Mouse (Mus musculus): ENCODE results near the gene Hspa4. TPM values are rescaled to one million over a fixed set of nuclear protein-coding genes. Genes with fewer than 3 reads are reported as not detected.
"Not testable (repeated sequence)": the region's sequence is repeated elsewhere in the genome, so short reads cannot be mapped to it uniquely, and the experiment has no call there.

Gene Hspa4
- polyA plus RNA-seq, 1 experiment from 2014 or later = 143 TPM

DNA sequence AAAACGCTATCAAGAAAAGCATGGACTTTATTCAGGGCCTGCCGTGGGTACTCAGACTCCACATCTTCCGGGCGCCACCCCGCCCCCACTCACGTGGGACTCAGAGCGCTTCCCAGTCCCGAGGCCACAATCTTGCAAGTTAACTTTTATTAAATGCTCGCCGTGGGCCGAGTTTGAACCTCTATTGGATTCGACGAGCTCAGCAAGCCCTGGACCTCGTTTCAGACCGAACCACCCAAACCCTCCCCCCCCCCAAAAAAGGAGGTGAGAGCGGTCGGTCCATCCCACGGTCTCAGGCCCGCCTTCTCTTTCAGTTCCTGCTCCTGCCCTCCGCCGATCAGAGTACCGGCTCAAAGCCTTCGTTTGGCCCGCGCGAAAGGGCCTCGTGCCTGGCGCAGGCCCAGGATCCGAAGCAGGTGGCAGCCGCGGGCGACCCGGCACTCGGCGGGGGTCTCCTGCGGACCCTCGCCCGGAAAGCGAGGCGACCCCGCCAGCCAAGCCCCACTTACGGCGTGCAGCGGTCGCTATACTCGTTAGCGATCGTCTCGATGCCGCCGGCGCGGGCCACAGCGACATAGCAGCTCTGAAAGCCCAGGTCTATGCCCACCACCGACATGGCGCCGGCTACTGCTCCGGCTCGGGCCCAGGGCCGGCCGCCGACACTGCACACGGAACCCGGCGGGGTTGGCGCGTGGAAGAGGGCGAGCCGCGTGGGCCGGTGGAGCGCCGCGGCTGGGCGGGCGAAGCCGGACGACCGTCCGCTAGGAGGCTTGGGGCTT is 517 bp downstream of the Hspa4 start:
- WGBS = under 1% methylated on average over 80 of the region's 80 CpGs
- Histone ChIP-seq H3K27me3 (ENCODE audit: low read depth, poor library complexity, severe bottlenecking) (no peaks in the 10 kb centered on the region), H3K4me3 (peak overlapping the region; percentile 100), H3K27ac (peak overlapping the region; percentile 94), H3K9me3 (replicated peaks) (no peaks in the 10 kb centered on the region), H3K36me3 (peaks cover 37% of the 10 kb centered on the region), H3K4me1 (peaks cover 23% of the 10 kb centered on the region)
- peak; percentile 68 for DNase-seq (ENCODE audit: low spot score)

DNA sequence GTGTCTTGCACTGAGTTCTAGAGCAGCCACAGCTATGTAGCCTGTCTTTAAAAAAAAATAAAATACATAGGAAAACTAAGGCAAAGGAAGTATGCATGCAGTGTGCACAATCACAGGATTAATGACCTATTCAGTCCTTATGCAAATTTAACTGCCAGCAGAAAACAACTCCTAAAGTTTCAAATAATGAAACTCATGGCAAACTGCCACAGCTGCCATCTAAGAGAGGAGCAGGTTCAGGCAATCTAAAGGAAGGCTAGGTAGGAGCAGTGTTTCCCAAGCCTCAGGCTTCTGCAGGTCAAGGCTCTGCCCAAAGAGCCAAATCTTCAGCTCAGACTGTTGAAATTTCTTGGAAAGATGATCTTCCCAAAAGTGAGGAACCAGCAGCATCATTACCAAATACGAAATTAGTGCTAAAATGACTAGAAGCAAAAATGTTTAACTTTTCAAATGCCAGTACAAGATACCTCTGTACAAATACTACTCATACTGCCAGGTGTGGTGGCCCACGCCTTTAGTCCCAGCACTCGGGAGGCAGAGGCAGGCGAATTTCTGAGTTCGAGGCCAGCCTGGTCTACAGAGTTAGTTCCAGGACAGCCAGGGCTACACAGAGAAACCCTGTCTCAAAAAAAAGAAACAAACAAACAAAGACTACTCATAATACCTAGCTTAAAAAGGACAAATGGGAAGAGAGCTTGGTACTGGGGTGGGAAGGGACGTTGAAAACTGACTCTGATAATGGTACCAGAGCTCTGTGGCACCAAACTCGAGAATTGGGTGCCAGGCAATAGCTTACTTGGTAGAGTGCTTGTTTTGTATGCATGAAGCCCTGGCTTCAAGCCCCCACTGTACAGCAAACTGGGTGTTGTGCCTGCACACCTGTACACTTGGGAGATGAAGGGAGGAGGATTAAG is 2.1 kb downstream of the Hspa4 start:
- Histone ChIP-seq H3K36me3 (peaks cover 51% of the 10 kb centered on the region), H3K27me3 (ENCODE audit: low read depth, poor library complexity, severe bottlenecking) (no peaks in the 10 kb centered on the region), H3K4me3 (peak overlapping the region; percentile 100), H3K4me1 (peaks cover 23% of the 10 kb centered on the region), H3K27ac (no peak overlapping the region), H3K9me3 (replicated peaks) (no peaks in the 10 kb centered on the region)
- 93% methylated on average over 7 of the region's 7 CpGs for WGBS
- DNase-seq (ENCODE audit: low spot score) = no peak

DNA sequence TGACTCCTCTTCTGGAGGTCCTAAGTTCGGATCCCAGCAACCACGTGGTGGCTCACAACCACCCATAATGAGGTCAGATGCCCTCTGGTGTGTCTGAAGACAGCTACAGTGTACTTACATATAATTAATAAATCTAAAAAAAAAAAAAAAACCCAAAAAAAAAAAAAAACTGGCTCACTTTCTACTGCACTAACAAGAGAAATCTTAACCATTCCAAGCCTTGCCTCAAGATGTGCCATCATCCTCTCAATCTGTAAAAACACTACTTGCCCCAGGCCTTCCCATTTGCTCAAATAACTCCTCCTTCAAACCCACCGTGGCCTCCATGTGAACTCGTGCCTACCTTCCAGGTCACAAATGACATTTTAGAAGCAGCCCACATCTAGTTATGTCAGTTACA is 3.4 kb downstream of the Hspa4 start:
- Histone ChIP-seq H3K9me3 (replicated peaks) (no peaks in the 10 kb centered on the region), H3K4me3 (no peak overlapping the region), H3K36me3 (peaks cover 64% of the 10 kb centered on the region), H3K4me1 (peaks cover 23% of the 10 kb centered on the region), H3K27ac (no peak overlapping the region), H3K27me3 (ENCODE audit: low read depth, poor library complexity, severe bottlenecking) (no peaks in the 10 kb centered on the region)
- 83% methylated on average over 4 of the region's 4 CpGs for WGBS
- no peak for DNase-seq (ENCODE audit: low spot score)

DNA sequence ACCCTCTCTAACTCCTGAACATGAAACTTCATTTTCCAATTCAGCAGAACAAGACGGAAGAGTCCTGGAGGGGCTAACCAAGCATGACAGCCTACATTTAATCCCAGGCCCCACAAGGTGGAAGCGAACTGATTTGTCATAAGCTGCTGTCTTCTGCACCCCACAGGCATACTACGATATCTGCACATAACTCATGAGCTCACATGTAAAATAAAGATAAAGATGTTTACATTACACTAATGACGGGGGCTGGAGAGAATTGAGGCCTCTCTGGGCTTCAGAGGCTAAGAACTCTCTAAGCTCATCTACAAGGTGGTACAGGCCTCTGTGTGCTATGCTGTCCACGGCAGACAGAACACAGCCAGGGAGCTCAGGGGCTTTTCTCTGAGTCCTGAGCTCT is 5.8 kb downstream of the Hspa4 start:
- no peaks in the 10 kb centered on the region for H3K27me3 ChIP-seq (ENCODE audit: low read depth, poor library complexity, severe bottlenecking)
- H3K9me3 ChIP-seq (replicated peaks) = no peaks in the 10 kb centered on the region
- peaks cover 15% of the 10 kb centered on the region for H3K4me1 ChIP-seq
- H3K4me3 ChIP-seq = no peak overlapping the region
- no peak for DNase-seq (ENCODE audit: low spot score)
- H3K36me3 ChIP-seq = peaks cover 88% of the 10 kb centered on the region
- no peak overlapping the region for H3K27ac ChIP-seq
- WGBS = 95% methylated on average over 5 of the region's 5 CpGs

DNA sequence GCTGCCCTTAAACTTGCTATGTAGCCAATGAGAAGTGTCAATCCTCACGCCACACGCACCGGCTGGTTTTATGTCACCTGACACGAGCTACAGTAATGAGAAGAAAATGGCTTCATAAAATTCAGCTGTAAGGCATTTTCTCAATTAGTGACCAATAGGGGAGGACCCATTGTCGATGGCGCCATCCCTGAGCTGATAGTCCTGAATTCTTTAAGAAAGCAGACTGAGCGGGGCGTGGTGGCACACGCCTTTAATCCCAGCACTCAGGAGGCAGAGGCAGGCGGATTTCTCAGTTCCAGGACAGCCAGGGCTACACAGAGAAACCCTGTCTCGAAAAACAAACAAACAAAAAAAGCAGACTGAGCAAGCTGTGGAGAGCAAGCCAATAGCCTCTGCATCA is 9.4 kb downstream of the Hspa4 start:
- peaks cover 97% of the 10 kb centered on the region for H3K36me3 ChIP-seq
- DNase-seq (ENCODE audit: low spot score) = no peak
- H3K4me3 ChIP-seq = no peak overlapping the region
- H3K27me3 ChIP-seq (ENCODE audit: low read depth, poor library complexity, severe bottlenecking) = no peaks in the 10 kb centered on the region
- H3K9me3 ChIP-seq (replicated peaks) = no peaks in the 10 kb centered on the region
- no peak overlapping the region for H3K27ac ChIP-seq
- H3K4me1 ChIP-seq = no peaks in the 10 kb centered on the region
- WGBS = 91% methylated on average over 11 of the region's 11 CpGs

DNA sequence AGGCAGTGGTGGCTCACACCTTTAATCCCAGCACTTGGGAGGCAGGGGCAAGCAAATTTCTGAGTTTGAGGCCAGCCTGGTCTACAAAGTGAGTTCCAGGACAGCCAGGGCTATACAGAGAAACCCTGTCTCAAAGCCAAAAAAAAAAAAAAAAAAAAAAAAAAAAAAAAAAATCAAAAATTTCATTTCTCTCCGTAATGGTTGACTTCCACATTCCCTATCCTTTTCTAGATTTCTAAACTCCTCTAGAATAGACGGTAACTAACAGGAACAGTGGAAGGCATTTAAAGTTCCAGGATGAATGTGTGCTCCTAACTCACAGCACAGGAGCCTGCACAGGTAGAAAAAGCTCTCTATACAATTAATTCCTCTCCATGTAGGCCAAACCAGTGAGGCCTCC is 10.1 kb downstream of the Hspa4 start:
- H3K36me3 ChIP-seq = peaks cover 98% of the 10 kb centered on the region
- H3K4me1 ChIP-seq; H3K9me3 ChIP-seq (replicated peaks); H3K27me3 ChIP-seq (ENCODE audit: low read depth, poor library complexity, severe bottlenecking); H3K4me3 ChIP-seq; H3K27ac ChIP-seq; DNase-seq (ENCODE audit: low spot score): not testable (repeated sequence)
- 93% methylated on average over 2 of the region's 2 CpGs for WGBS

DNA sequence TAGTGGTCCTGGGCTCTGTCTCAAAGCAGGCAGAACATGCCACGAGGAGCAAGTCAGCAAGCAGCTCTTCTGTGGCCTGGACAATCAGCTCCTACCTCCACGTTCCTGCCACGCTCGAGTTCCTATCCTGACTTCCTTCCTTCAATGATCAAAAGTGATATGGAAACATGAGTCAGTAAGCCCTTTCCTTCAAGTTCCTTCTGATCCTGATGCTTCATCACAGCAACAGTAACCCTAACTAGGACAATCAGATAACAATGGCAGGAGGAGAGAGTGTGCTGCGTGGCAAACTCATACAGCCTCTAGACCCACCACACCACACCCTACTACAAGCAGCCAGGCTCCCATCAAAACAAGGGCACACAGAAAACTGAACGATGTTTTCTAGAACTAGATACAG is 14.4 kb downstream of the Hspa4 start:
- H3K27ac ChIP-seq = no peak overlapping the region
- no peak overlapping the region for H3K4me3 ChIP-seq
- DNase-seq (ENCODE audit: low spot score) = no peak
- H3K4me1 ChIP-seq = no peaks in the 10 kb centered on the region
- no peaks in the 10 kb centered on the region for H3K27me3 ChIP-seq (ENCODE audit: low read depth, poor library complexity, severe bottlenecking)
- H3K9me3 ChIP-seq (replicated peaks) = no peaks in the 10 kb centered on the region
- H3K36me3 ChIP-seq = peaks cover 99% of the 10 kb centered on the region
- WGBS = 94% methylated on average over 6 of the region's 6 CpGs

DNA sequence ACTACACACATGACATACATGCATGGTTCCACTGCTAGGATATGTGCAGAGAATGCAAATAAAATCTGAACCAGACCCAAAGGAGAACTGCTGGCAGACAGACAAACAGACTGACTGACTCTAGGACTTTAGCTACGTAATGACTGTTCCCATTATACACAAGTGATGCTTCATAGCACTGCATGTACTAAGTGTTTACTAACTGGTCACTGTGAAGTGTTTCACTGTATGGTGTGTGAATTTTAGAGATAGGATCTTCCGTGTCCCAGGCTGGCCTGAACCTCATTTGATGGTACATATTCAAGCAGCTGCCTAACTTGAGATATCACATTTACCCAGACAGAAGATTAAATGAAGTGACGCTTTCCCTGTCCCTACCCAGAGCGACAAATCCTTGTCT is 21.8 kb downstream of the Hspa4 start:
- H3K27ac ChIP-seq = no peak overlapping the region
- H3K9me3 ChIP-seq (replicated peaks) = no peaks in the 10 kb centered on the region
- WGBS = 90% methylated on average over 4 of the region's 4 CpGs
- no peak for DNase-seq (ENCODE audit: low spot score)
- peaks cover 94% of the 10 kb centered on the region for H3K36me3 ChIP-seq
- H3K4me1 ChIP-seq = no peaks in the 10 kb centered on the region
- H3K27me3 ChIP-seq (ENCODE audit: low read depth, poor library complexity, severe bottlenecking) = no peaks in the 10 kb centered on the region
- H3K4me3 ChIP-seq = no peak overlapping the region

DNA sequence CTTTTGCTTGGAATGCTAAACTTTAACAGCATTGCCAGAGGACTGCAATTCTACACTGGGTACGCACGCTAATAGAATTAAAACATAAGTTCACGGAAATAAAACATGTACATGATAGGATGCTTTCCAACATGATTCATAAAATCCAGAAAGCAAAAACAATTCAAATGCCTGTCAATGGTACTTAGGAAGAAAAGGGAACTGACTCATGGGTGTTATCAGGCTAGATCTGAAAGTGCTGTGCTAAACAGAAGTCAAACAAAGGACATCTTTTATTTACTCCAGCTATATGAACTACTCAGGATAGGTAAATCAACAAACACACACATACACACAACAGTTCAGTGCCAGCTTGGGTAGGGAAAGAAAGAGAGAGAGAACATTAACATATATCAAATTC is 24.9 kb downstream of the Hspa4 start:
- no peak overlapping the region for H3K27ac ChIP-seq
- no peak for DNase-seq (ENCODE audit: low spot score)
- H3K4me1 ChIP-seq = no peaks in the 10 kb centered on the region
- 96% methylated on average over 3 of the region's 3 CpGs for WGBS
- H3K4me3 ChIP-seq = no peak overlapping the region
- H3K36me3 ChIP-seq = peaks cover 94% of the 10 kb centered on the region
- no peaks in the 10 kb centered on the region for H3K9me3 ChIP-seq (replicated peaks)
- no peaks in the 10 kb centered on the region for H3K27me3 ChIP-seq (ENCODE audit: low read depth, poor library complexity, severe bottlenecking)

DNA sequence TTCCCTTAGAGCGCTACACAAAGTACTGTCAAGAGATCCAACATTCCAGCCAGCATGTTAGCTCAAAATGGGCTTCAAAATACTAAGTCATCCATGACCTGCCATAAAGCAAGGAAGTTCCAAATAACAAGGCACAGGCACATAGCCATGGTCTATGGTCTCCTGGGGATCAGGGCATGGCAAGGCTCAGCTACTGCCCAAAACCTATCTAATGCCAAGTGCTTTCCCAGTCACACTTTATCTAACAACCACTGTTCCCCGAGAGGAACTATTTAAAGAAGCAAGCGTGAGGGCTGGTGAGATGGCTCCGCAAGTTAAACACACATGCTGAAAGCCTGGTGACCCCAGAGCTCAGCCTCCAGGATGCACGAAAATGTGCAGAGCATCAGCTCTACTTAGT is 26.9 kb downstream of the Hspa4 start:
- no peaks in the 10 kb centered on the region for H3K9me3 ChIP-seq (replicated peaks)
- H3K27ac ChIP-seq = no peak overlapping the region
- H3K4me1 ChIP-seq = no peaks in the 10 kb centered on the region
- H3K4me3 ChIP-seq = no peak overlapping the region
- no peaks in the 10 kb centered on the region for H3K27me3 ChIP-seq (ENCODE audit: low read depth, poor library complexity, severe bottlenecking)
- WGBS = 92% methylated on average over 5 of the region's 5 CpGs
- peaks cover 94% of the 10 kb centered on the region for H3K36me3 ChIP-seq
- no peak for DNase-seq (ENCODE audit: low spot score)

DNA sequence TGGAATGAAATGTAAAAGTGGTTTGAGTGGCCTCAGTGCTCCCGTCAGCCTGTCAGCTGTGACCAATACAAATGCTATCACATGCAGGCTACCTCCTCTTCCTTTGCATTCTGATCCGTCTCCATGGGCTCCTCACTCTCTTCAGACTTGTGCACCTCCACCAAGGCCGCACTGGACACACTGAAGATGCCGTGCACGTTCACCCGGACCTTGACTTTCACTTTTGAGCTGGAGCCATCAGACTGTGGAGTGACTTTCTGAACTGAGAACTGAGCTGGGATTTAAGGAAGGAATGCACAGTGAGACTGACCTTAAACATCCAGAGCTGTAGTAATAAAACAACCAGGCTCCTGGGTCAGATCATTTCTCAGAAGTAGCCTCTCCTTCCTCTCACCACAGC is 30.7 kb downstream of the Hspa4 start:
- Histone ChIP-seq H3K9me3 (replicated peaks) (no peaks in the 10 kb centered on the region), H3K27ac (no peak overlapping the region), H3K4me3 (no peak overlapping the region), H3K27me3 (ENCODE audit: low read depth, poor library complexity, severe bottlenecking) (no peaks in the 10 kb centered on the region), H3K36me3 (peaks cover 100% of the 10 kb centered on the region), H3K4me1 (no peaks in the 10 kb centered on the region)
- WGBS = 95% methylated on average over 6 of the region's 6 CpGs
- no peak for DNase-seq (ENCODE audit: low spot score)

DNA sequence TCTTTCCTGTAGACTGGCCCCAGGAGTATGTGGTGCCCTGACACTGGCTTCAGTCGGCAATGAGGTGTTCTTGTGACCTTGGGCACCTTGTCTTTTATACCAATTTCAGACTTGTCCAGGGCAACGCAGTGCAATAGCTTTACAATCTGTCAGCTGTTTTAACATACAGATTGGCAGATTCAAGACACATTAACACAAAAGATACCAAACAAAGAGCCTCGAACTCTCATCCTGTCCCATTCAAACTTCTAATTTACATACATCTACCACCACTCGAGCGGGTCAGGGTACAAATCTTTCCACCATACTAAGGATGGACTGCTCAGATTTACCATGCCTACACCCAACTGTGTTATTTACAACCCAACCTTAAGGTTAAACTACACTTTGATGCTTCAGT is 39.7 kb downstream of the Hspa4 start:
- no peaks in the 10 kb centered on the region for H3K27me3 ChIP-seq (ENCODE audit: low read depth, poor library complexity, severe bottlenecking)
- no peaks in the 10 kb centered on the region for H3K9me3 ChIP-seq (replicated peaks)
- WGBS = 87% methylated on average over 5 of the region's 5 CpGs
- H3K4me1 ChIP-seq = no peaks in the 10 kb centered on the region
- no peak for DNase-seq (ENCODE audit: low spot score)
- H3K36me3 ChIP-seq = peaks cover 63% of the 10 kb centered on the region
- H3K27ac ChIP-seq = no peak overlapping the region
- no peak overlapping the region for H3K4me3 ChIP-seq

DNA sequence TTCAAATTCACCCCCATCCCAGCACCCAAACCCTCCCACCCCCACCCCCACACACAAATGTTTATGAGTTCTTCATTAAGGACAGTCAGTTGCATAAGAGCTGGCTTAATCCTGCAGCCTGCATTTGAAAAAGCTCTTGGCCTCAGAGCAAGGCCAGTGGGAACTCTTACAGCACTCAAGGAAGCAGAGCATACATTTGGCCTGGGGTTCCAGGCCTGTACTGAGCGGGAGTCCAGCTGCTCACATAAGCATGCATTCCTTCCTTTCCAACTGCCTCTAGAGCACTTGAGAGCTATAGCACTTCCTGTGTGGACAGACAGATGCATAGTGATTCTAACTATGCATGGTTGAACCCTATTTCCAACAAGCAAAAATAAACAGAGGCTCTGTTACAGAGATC is 40.2 kb downstream of the Hspa4 start:
- WGBS = 96% methylated on average over 1 of the region's 1 CpGs
- no peaks in the 10 kb centered on the region for H3K27me3 ChIP-seq (ENCODE audit: low read depth, poor library complexity, severe bottlenecking)
- no peak overlapping the region for H3K27ac ChIP-seq
- no peak overlapping the region for H3K4me3 ChIP-seq
- no peaks in the 10 kb centered on the region for H3K4me1 ChIP-seq
- H3K9me3 ChIP-seq (replicated peaks) = no peaks in the 10 kb centered on the region
- DNase-seq (ENCODE audit: low spot score) = no peak
- peaks cover 58% of the 10 kb centered on the region for H3K36me3 ChIP-seq
